Mouse (Mus musculus): ENCODE results near the gene Yif1a. TPM values are rescaled to one million over a fixed set of nuclear protein-coding genes. Genes with fewer than 3 reads are reported as not detected.

Gene Yif1a
- polyA plus RNA-seq, 1 experiment: 82.3 TPM

DNA sequence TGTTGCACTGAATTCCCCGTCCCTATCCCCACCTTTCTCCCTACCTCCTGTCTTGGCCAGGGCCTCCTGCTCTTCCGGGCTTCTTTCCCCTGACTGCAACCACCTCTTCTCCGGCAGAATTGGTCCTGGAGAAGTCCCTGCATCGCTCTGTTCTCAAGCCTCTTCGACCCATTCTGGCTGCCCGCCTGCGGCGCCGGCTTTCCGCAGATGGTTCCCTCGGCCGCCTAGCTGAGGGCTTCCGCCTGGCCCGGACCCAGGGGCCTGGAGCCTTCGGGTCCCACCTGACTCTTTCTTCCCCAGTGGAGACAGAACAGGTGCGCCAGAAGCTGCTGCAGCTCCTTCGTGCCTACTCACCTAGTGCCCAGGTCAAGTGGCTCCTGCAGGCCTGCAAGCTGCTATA lies 35.5 kb upstream of the Yif1a start:
- Histone ChIP-seq H3K4me3 (ENCODE audit: insufficient read depth, low read depth, low read length) (no peak overlapping the region), H3K27ac (replicated peaks; ENCODE audit: low read depth, low read length) (no peak overlapping the region), H3K4me1 (ENCODE audit: control insufficient read depth, insufficient read depth, insufficient read length, low read length) (no peaks in the 10 kb centered on the region; the same call in 1 of the 2 replicates)

- Histone ChIP-seq H3K27ac (replicated peaks; ENCODE audit: low read depth, low read length) (no peak overlapping the region), H3K4me3 (ENCODE audit: insufficient read depth, low read depth, low read length) (no peak overlapping the region), H3K4me1 (ENCODE audit: control insufficient read depth, insufficient read depth, insufficient read length, low read length) (no peaks in the 10 kb centered on the region; the same call in 1 of the 2 replicates)
Observed at GRCm38 (mm10) chr19:5053909-5054308, 34.4 kb upstream of the Yif1a start.

DNA sequence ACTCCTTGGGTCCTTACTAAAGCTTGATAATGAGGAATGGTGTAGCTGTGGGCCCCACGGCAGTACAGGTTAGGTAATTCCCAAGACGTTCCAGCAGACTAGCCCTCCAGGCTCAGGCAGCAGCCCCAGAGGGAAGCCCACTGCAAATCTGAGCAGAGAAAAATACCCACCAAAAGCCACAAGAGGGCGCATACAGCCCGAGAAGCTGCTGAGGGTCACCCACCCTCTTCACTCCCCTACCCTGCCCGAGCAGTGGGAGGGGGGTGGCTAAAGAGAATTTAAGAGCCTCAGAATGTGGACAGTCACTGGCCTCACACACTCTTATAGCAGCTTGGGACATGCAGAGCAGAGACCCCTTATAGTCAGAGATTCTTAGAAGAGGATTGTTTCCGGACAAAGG lies 32.1 kb upstream of the Yif1a start:
- Histone ChIP-seq H3K4me1 (ENCODE audit: control insufficient read depth, insufficient read depth, insufficient read length, low read length) (no peaks in the 10 kb centered on the region), H3K27ac (replicated peaks; ENCODE audit: low read depth, low read length) (no peak overlapping the region)

GRCm38 (mm10) chr19:5057876-5058775 lies 30.2 kb upstream of the Yif1a start:
- H3K4me3 ChIP-seq (ENCODE audit: insufficient read depth, low read depth, low read length): no peak overlapping the region
- H3K27ac ChIP-seq (replicated peaks; ENCODE audit: low read depth, low read length): 0 out of 2 replicates have a peak overlapping the region, but pooled peaks have one; percentile 2
- no peaks in the 10 kb centered on the region for H3K4me1 ChIP-seq (ENCODE audit: control insufficient read depth, insufficient read depth, insufficient read length, low read length)

More for the DNA sequence above, 32.1 kb upstream of the Yif1a start:
- H3K4me3 ChIP-seq (ENCODE audit: insufficient read depth, low read depth, low read length): no peak overlapping the region

DNA sequence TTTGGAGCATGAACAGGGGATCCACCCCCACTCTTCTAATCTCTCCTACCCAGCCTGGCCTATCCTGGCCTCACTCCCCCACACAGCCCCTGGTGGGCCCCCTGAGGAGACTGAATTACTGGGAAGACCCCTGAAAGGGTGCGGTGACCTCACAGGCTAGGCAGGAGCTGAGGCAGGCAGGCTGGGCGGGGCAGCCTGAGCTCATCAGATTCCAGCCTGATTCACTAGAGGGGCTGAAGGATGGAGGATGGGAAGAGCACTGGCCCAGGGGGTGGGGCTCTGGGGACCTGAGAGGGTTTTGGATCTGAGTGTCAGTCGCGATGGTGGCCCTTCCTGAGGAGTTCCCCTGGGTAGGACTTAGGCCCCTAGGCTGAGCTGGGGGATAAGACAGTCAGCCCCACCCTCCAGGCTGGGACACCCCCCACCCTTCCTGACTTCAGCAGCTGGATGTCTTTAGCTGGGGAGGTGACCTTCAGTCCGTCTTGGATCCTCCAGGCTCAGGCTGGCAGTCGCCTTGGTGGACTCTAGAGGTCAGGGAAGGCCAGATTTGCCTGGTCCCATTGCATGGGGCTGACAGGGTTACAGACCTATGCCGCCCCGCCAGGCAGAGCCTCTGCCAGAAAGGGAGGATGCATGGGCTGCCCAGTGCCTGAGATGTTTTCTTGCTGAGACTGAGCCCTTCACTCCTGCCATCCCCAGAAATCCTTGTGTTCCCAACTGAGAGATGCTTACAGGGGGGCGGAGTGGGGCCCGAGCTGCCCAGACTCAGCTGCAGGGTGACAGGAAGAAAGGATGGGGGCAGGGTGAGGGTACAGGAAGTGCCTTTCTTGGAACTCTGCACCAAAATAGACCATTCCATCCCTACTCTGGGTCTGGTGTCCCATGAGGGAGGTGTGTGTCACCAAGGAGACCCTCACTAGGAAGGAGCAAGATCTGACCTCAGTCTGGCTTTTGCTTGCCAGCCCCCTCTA lies 29.3 kb upstream of the Yif1a start:
- Histone ChIP-seq H3K4me3 (ENCODE audit: insufficient read depth, low read depth, low read length) (no peak overlapping the region), H3K4me1 (ENCODE audit: control insufficient read depth, insufficient read depth, insufficient read length, low read length) (no peaks in the 10 kb centered on the region), H3K27ac (replicated peaks; ENCODE audit: low read depth, low read length) (0 out of 2 replicates have a peak overlapping the region, but pooled peaks have one; percentile 2)

GRCm38 (mm10) chr19:5060365-5061330 lies 27.7 kb upstream of the Yif1a start:
- Histone ChIP-seq H3K4me3 (ENCODE audit: insufficient read depth, low read depth, low read length) (no peak overlapping the region), H3K4me1 (ENCODE audit: control insufficient read depth, insufficient read depth, insufficient read length, low read length) (no peaks in the 10 kb centered on the region), H3K27ac (replicated peaks; ENCODE audit: low read depth, low read length) (no peak overlapping the region)

DNA sequence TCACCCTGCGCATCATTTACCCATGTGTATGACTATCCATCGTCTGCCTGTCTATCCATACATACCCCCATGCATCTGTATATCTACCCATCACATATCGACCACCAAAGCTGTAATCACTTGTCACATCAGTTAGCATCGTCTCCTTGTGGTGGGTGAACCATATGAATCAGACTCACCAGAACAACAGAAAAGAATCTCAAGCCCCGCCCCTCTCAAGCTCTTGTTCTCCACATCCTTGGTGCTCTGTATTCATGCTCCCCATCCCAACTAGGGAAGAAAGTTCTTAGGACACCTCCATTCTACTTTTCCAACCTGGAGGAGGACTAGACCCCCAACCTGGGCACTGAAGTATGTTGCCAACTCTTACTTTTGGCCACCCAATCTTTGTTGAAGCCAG lies 26.3 kb upstream of the Yif1a start:
- H3K4me3 ChIP-seq (ENCODE audit: insufficient read depth, low read depth, low read length): no peak overlapping the region
- H3K4me1 ChIP-seq (ENCODE audit: control insufficient read depth, insufficient read depth, insufficient read length, low read length): peaks cover 2% of the 10 kb centered on the region
- H3K27ac ChIP-seq (replicated peaks; ENCODE audit: low read depth, low read length): no peak overlapping the region; the same call in 1 of the 2 replicates

DNA sequence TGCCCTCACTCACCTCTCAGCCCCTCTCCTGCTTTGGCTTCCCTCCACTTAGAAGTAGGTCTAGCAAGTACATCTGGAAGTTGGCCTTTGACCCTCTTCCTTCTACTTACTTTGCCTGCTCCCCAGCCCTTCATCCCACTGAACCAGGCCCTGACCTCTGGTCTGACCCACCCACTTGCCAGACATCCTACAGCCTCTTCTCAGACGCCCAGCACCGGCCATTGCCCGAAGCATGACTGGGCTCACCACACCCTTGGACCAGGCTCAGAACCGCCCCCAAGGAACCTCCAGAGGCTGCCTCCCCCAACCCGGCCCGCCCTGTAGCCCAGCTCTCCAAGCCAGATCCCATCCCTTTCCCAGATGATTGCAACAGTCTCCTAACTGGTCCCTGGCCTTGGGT lies 25.9 kb upstream of the Yif1a start:
- Histone ChIP-seq H3K4me3 (ENCODE audit: insufficient read depth, low read depth, low read length) (no peak overlapping the region), H3K4me1 (ENCODE audit: control insufficient read depth, insufficient read depth, insufficient read length, low read length) (peaks cover 6% of the 10 kb centered on the region), H3K27ac (replicated peaks; ENCODE audit: low read depth, low read length) (no peak overlapping the region; the same call in 1 of the 2 replicates)

DNA sequence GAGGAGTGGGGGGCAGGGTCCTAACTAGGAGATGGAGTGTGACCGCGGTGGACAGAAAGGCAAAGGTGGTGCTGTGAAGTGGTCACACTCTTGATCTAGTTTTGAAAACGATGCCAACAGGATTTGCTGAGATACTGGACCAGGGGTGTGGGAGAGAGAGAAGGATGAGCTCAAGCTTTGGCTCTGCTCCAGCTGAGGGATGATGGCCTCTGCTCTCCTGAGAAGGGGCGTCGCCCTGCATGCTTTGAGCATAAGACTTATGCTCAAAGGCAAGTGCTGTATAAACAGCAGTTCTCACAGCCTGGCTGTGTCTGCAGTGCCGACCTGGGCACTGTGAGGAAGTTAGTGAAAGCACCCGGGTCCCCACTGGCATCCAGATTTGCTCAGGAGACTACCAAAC lies 23.2 kb upstream of the Yif1a start:
- peaks cover 6% of the 10 kb centered on the region for H3K4me1 ChIP-seq (ENCODE audit: control insufficient read depth, insufficient read depth, insufficient read length, low read length)
- H3K27ac ChIP-seq (replicated peaks; ENCODE audit: low read depth, low read length): no peak overlapping the region
- no peak overlapping the region for H3K4me3 ChIP-seq (ENCODE audit: insufficient read depth, low read depth, low read length)

DNA sequence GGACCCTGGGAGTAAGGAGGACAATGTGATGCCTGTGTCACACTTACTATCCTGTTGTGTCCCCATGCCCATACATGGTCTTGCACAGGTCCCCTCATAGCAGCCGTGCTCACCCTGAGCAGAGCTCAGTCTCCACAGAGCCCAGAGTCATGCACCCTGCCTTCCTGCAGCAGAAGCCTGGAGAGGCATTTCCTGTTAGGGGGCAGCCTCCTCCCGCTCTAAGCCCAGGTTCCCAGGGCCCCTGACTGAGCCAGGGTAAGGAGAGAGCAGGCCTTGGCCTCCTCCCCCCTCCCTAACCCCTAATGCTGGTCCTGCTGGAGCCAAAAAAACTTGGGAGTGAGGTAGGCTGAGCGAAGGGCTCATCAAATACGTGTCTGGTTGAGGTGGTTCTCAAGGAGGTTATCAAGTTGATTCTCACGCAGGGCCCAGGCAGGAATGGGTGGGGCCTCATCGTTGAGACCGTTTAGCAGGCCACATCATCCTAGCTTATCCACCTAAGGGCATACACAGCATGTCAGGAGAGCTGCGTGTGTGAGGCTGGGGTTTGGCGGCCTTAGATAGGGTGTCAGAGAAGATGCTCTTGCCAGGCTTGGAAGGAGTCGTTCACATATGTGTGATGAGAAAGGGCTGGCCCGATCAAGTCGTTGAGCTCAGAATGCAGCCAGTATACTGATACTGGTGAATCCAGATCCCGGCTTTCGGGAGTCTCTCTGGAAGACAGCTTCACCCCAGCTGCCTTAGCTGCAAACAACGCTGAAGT lies 21.1 kb upstream of the Yif1a start:
- Histone ChIP-seq H3K27ac (replicated peaks; ENCODE audit: low read depth, low read length) (peak overlapping the region; percentile 58), H3K4me1 (ENCODE audit: control insufficient read depth, insufficient read depth, insufficient read length, low read length) (peaks cover 6% of the 10 kb centered on the region), H3K4me3 (ENCODE audit: insufficient read depth, low read depth, low read length) (no peak overlapping the region)

- Histone ChIP-seq H3K4me3 (ENCODE audit: insufficient read depth, low read depth, low read length) (peak within 1 kb of the TSS; percentile 56), H3K4me1 (ENCODE audit: control insufficient read depth, insufficient read depth, insufficient read length, low read length) (peaks cover 8% of the 10 kb centered on the region), H3K27ac (replicated peaks; ENCODE audit: low read depth, low read length) (peak within 1 kb of the TSS; percentile 58)
Observed at GRCm38 (mm10) chr19:5067867-5068569, 20.3 kb upstream of the Yif1a start, which contains the start of gene Cd248. TSS of gene Cd248 (plus strand) at chr19:5068078.

GRCm38 (mm10) chr19:5068570-5069234 lies 19.6 kb upstream of the Yif1a start:
- no peak overlapping the region for H3K27ac ChIP-seq (replicated peaks; ENCODE audit: low read depth, low read length)
- H3K4me3 ChIP-seq (ENCODE audit: insufficient read depth, low read depth, low read length): peak overlapping the region; percentile 56
- H3K4me1 ChIP-seq (ENCODE audit: control insufficient read depth, insufficient read depth, insufficient read length, low read length): peaks cover 8% of the 10 kb centered on the region

DNA sequence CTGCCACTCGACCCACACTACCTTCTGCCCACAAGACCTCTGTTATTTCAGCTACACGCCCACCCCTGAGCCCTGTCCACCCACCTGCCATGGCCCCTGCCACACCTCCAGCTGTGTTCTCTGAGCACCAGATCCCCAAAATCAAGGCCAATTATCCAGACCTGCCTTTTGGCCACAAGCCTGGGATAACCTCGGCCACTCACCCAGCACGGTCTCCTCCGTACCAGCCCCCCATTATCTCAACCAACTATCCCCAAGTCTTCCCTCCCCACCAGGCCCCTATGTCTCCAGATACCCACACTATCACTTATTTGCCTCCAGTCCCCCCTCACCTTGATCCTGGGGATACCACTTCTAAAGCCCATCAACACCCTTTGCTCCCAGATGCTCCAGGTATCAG lies 18.9 kb upstream of the Yif1a start:
- H3K4me1 ChIP-seq (ENCODE audit: control insufficient read depth, insufficient read depth, insufficient read length, low read length): peaks cover 8% of the 10 kb centered on the region
- peak overlapping the region; percentile 28; the same call in 1 of the 2 replicates for H3K4me3 ChIP-seq (ENCODE audit: insufficient read depth, low read depth, low read length)
- H3K27ac ChIP-seq (replicated peaks; ENCODE audit: low read depth, low read length): no peak overlapping the region
